22 mouse cellular contexts compared by ENCODE assay signal in genomic region chr12:76272610-76273524, GRCm38 (mm10). TPM values are rescaled to one million over a fixed set of nuclear protein-coding genes. Genes with fewer than 3 reads are reported as not detected.
DNase-seq lines count a peak whose midpoint lies in the region; ATAC-seq lines count a peak whose summit lies in the region.
"Had no signal": no experiment of that assay in that cellular context is flagged by ENCODE, and none has a peak within 500 bp of the region (broad histone marks: within the 10 kb centered on the region; RNA-seq: fewer than 3 reads in every experiment).

No protein-coding gene starts in this region.

- no peak overlapping the region for H3K4me3 ChIP-seq in kidney, embryonic 16.5 days (ENCODE audit: low read length)
- no peak overlapping the region for H3K4me3 ChIP-seq in liver, embryonic 13.5 days (replicated peaks)
- H3K4me3 ChIP-seq: forebrain, embryonic 15.5 days; heart, adult 2 months; hindbrain, embryonic 15.5 days; limb, embryonic 12.5 days; lung, embryonic 15.5 days had no signal

- no peaks in the 10 kb centered on the region for H3K4me1 ChIP-seq in kidney, embryonic 16.5 days (ENCODE audit: insufficient read depth, low read length)
- H3K4me1 ChIP-seq in liver, embryonic 13.5 days (replicated peaks) = peaks cover 26% of the 10 kb centered on the region
- H3K4me1 ChIP-seq: forebrain, embryonic 15.5 days; hindbrain, embryonic 15.5 days; limb, embryonic 12.5 days; lung, embryonic 15.5 days had no signal

- 83% methylated on average over 10 of the region's 10 CpGs for WGBS in kidney, embryonic 16.5 days
- 75% methylated on average over 10 of the region's 10 CpGs for WGBS in liver, embryonic 13.5 days (ENCODE audit: insufficient replicate concordance)

- peak; percentile 70 for DNase-seq in adrenal gland, adult 2 months
- no peak for DNase-seq in adrenal gland, postnatal 25 days
- DNase-seq in kidney, postnatal 4 days = no peak
- DNase-seq in liver, embryonic 13.5 days = no peak
- DNase-seq in yolk sac, embryonic 10.5 days (ENCODE audit: low spot score) = peak; percentile 55
- no peak for DNase-seq in right cerebral cortex, postnatal 14 days
- no peak for DNase-seq in spleen, adult 18-20 months
- DNase-seq: cerebellum, adult 11-12 months; cerebellum, postnatal 14 days; gastrocnemius, postnatal 14 days; heart, adult 2 months; heart, postnatal 4 days; kidney, adult 11 months; midbrain, embryonic 14.5 days; thymus, postnatal 36 days had no signal

- no peak overlapping the region for H3K4me2 ChIP-seq in kidney, embryonic 16.5 days (replicated peaks; ENCODE audit: low read depth, low read length)
- no peak overlapping the region for H3K4me2 ChIP-seq in liver, embryonic 13.5 days
- H3K4me2 ChIP-seq: forebrain, embryonic 15.5 days; hindbrain, embryonic 15.5 days; limb, embryonic 12.5 days; lung, embryonic 15.5 days had no signal

- H3K9me3 ChIP-seq in kidney, embryonic 16.5 days (ENCODE audit: low read length) = no peaks in the 10 kb centered on the region
- no peaks in the 10 kb centered on the region for H3K9me3 ChIP-seq in liver, embryonic 13.5 days (replicated peaks)
- H3K9me3 ChIP-seq: forebrain, embryonic 15.5 days; hindbrain, embryonic 15.5 days; limb, embryonic 12.5 days; lung, embryonic 15.5 days had no signal

- peaks cover 8% of the 10 kb centered on the region; the same call in 1 of the 2 replicates for H3K36me3 ChIP-seq in kidney, embryonic 16.5 days (ENCODE audit: insufficient read depth, low read length)
- peaks cover 74% of the 10 kb centered on the region for H3K36me3 ChIP-seq in liver, embryonic 13.5 days
- H3K36me3 ChIP-seq: forebrain, embryonic 15.5 days; hindbrain, embryonic 15.5 days had no signal

- ATAC-seq in kidney, embryonic 16.5 days (ENCODE audit: low FRiP score, low TSS enrichment) = peak; percentile 81; the same call in 1 of the 2 replicates
- peak; percentile 69 for ATAC-seq in liver, embryonic 13.5 days (ENCODE audit: low read depth)
- ATAC-seq: forebrain, embryonic 15.5 days had no signal

- H3K27ac ChIP-seq in kidney, embryonic 16.5 days (ENCODE audit: low read length) = no peak overlapping the region
- H3K27ac ChIP-seq in liver, embryonic 13.5 days = peak overlapping the region; percentile 37; the same call in 1 of the 2 replicates
- H3K27ac ChIP-seq: forebrain, embryonic 15.5 days; heart, adult 2 months; hindbrain, embryonic 15.5 days; limb, embryonic 12.5 days; lung, embryonic 15.5 days had no signal

- H3K9ac ChIP-seq in kidney, embryonic 16.5 days (replicated peaks; ENCODE audit: low read length) = no peak overlapping the region
- no peak overlapping the region for H3K9ac ChIP-seq in liver, embryonic 13.5 days
- H3K9ac ChIP-seq: forebrain, embryonic 15.5 days; hindbrain, embryonic 15.5 days; limb, embryonic 12.5 days; lung, embryonic 15.5 days had no signal

- no peaks in the 10 kb centered on the region for H3K27me3 ChIP-seq in kidney, embryonic 16.5 days (ENCODE audit: insufficient read depth, low read length)
- no peaks in the 10 kb centered on the region for H3K27me3 ChIP-seq in liver, embryonic 13.5 days
- H3K27me3 ChIP-seq: forebrain, embryonic 15.5 days; hindbrain, embryonic 15.5 days; limb, embryonic 12.5 days; lung, embryonic 15.5 days had no signal

RNA-seq across cellular contexts. Expression of gene Mthfd1, which starts 17.8 kb away (rescaled TPM):
- 10 to 100 TPM; 41.8 to 49.4 TPM for total RNA-seq in adrenal gland, adult 2 months (2021)
- 16.0 and 18.1 TPM in 2 replicates for polyA plus RNA-seq in adrenal gland, adult 2 months (2012; rRNA removed)
- total RNA-seq in adrenal gland, postnatal 25 days (2021) = 54.7 and 64.6 TPM in 2 replicates
- polyA plus RNA-seq in kidney, embryonic 16.5 days (2015; fragmentation: Nextera tagmentation; extraction: Ambion mirVana) = 119 and 127 TPM in 2 replicates
- 111 and 125 TPM in 2 replicates for polyA plus RNA-seq in liver, embryonic 13.5 days (2015; fragmentation: Nextera tagmentation; extraction: Ambion mirVana)

RNA-seq across cellular contexts. Expression of gene Tex21, which starts 26.3 kb away (rescaled TPM):
- total RNA-seq in adrenal gland, adult 2 months (2021) = not detected
- not detected in 2 replicates for polyA plus RNA-seq in adrenal gland, adult 2 months (2012; rRNA removed)
- not detected in 2 replicates for total RNA-seq in adrenal gland, postnatal 25 days (2021)
- polyA plus RNA-seq in kidney, embryonic 16.5 days (2015; fragmentation: Nextera tagmentation; extraction: Ambion mirVana) = 0.10 TPM in 1 of 2 replicates, not detected in the other
- polyA plus RNA-seq in liver, embryonic 13.5 days (2015; fragmentation: Nextera tagmentation; extraction: Ambion mirVana) = 0.10 and 0.13 TPM in 2 replicates
- total RNA-seq: gastrocnemius, postnatal 14 days; heart, adult 2 months; heart, postnatal 4 days; layer of hippocampus, postnatal 14 days had no signal
- polyA plus RNA-seq: forebrain, embryonic 15.5 days; heart, adult 2 months; hindbrain, embryonic 15.5 days; limb, embryonic 12.5 days; lung, embryonic 15.5 days; midbrain, embryonic 14.5 days; stomach, embryonic 14.5 days had no signal

RNA-seq across cellular contexts. Expression of gene Akap5, which starts 51.8 kb away (rescaled TPM):
- total RNA-seq in adrenal gland, adult 2 months (2021) = under 1 TPM; 0.29 to 0.76 TPM
- 0.07 TPM in 2 replicates for polyA plus RNA-seq in adrenal gland, adult 2 months (2012; rRNA removed)
- total RNA-seq in adrenal gland, postnatal 25 days (2021) = 0.81 and 1.1 TPM in 2 replicates
- 1.4 and 1.9 TPM in 2 replicates for polyA plus RNA-seq in kidney, embryonic 16.5 days (2015; fragmentation: Nextera tagmentation; extraction: Ambion mirVana)
- polyA plus RNA-seq in liver, embryonic 13.5 days (2015; fragmentation: Nextera tagmentation; extraction: Ambion mirVana) = 0.43 and 0.51 TPM in 2 replicates

Comparison
In these comparisons a context has a peak if more than half of its experiments do, and no peak if none do; other contexts are left out.
1. DNase-seq: peak in adrenal gland, adult 2 months (single experiment) and yolk sac, embryonic 10.5 days (single experiment); none in adrenal gland, postnatal 25 days (single experiment), kidney, postnatal 4 days (0 of 2), liver, embryonic 13.5 days (single experiment), right cerebral cortex, postnatal 14 days (single experiment) and spleen, adult 18-20 months (0 of 2).